Mouse (Mus musculus) ES-Bruce4 (cell line): ENCODE measurements around the gene Nphp4. TPM values are rescaled to one million over a fixed set of nuclear protein-coding genes. Genes with fewer than 3 reads are reported as not detected.

Experiments
- H3K27ac ChIP-seq: 2 replicates; pipeline ENCODE4 v1.5.1; 2012; ENCODE audit warnings: low read length, inconsistent platforms; ENCODE audit not compliant: insufficient read depth
- H3K27me3 ChIP-seq: 2 replicates; pipeline ENCODE4 v1.6.1; 2012; ENCODE audit warnings: mild to moderate bottlenecking, low read length, inconsistent platforms; ENCODE audit not compliant: control insufficient read depth, poor library complexity, insufficient read depth, severe bottlenecking
- H3K36me3 ChIP-seq: 2 replicates; pipeline ENCODE4 v1.6.1; 2012; ENCODE audit warnings: inconsistent platforms, mild to moderate bottlenecking, low read length, moderate library complexity; ENCODE audit not compliant: control insufficient read depth, poor library complexity, insufficient read depth, severe bottlenecking
- H3K4me1 ChIP-seq: one replicate; pipeline ENCODE4 v1.8.1; 2011; ENCODE audit warnings: low read length; ENCODE audit not compliant: control insufficient read depth, insufficient read depth
- H3K4me3 ChIP-seq: 2 replicates; pipeline ENCODE4 v1.5.1; 2011; ENCODE audit warnings: low read depth, mild to moderate bottlenecking, low read length
- H3K9ac ChIP-seq: 2 replicates; pipeline ENCODE4 v1.6.1; 2012; ENCODE audit warnings: low read depth, mild to moderate bottlenecking, inconsistent platforms; ENCODE audit not compliant: poor library complexity, severe bottlenecking
- H3K9me3 ChIP-seq: replicated peaks from 2 replicates; pipeline ENCODE4 v1.6.1; 2012; ENCODE audit warnings: mild to moderate bottlenecking, low read length, inconsistent platforms; ENCODE audit not compliant: control insufficient read depth, poor library complexity, insufficient read depth, severe bottlenecking
- CTCF ChIP-seq: IDR thresholded peaks from one replicate; pipeline ENCODE4 v1.8.1; 2011; ENCODE audit warnings: low read depth, low read length
- EP300 ChIP-seq: IDR thresholded peaks from 2 replicates; pipeline ENCODE4 v1.6.1; 2011; ENCODE audit warnings: low read depth, low read length; ENCODE audit not compliant: insufficient read depth
- POLR2A ChIP-seq: IDR thresholded peaks from one replicate; pipeline ENCODE4 v1.8.1; 2011; ENCODE audit warnings: low read length; ENCODE audit not compliant: insufficient read depth
- polyA plus RNA-seq: library from polyadenylated mRNA; stranded (reverse); fragments of >200 nt; gene quantifications from 2 replicates; pipeline ENCODE4 v1.2.4, GENCODE M21; 2011; ENCODE audit warnings: low read depth; ENCODE audit not compliant: missing spikeins, insufficient read depth, insufficient read length

Nphp4 gene
- polyA plus RNA-seq, 1 experiment, result 4.8 TPM

DNA sequence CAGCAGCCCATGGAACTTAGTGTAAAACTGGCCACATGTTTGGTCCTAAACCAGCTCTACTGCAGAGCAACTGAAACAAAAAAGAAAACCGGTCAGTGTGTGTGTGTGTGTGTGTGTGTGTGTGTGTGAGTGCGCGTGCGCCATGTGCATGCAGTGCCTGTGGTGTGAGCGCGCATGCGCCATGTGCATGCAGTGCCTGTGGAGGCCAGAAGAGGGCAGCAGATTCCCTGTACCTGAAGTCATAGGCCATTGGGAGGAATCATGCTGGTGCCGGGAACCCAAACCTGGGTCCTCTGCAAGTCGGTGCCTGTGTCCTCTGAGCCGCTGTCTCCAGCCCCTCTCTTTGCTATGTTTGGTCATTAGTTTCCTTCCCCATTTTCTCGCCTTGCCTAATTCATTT is 65.9 kb downstream of the Nphp4 start:
- no peak overlapping the region for H3K4me3 ChIP-seq
- H3K27me3 ChIP-seq, result no peaks in the 10 kb centered on the region
- TF ChIP-seq POLR2A, result no peak
- TF ChIP-seq CTCF, result peak; percentile 91
- no peak overlapping the region for H3K9ac ChIP-seq
- H3K9me3 ChIP-seq, result no peaks in the 10 kb centered on the region
- no peak overlapping the region for H3K27ac ChIP-seq
- H3K4me1 ChIP-seq, result no peaks in the 10 kb centered on the region
- H3K36me3 ChIP-seq, result no peaks in the 10 kb centered on the region

DNA sequence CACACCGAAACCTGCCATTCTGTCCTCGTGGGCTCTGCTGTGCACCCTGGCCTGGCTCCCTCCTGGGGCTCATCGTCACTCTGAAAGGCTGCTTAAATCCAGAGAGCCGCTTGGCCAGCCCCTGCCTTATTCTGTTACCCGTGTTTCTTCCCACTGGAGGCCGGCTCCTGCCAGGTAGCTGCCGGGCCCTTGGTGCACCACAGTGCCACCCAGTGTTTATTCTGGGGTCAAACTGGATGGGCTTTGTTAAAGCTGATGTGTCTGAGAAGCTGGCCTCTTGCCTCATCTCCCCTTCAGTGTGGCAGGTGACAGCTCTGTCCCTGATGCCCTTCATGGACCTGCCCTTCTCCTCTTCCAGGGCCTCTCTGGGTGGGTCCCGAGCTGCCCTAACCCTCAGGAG is 70.0 kb downstream of the Nphp4 start:
- TF ChIP-seq CTCF (peak; percentile 52), POLR2A (no peak)
- Histone ChIP-seq H3K36me3 (no peaks in the 10 kb centered on the region), H3K9ac (no peak overlapping the region)

DNA sequence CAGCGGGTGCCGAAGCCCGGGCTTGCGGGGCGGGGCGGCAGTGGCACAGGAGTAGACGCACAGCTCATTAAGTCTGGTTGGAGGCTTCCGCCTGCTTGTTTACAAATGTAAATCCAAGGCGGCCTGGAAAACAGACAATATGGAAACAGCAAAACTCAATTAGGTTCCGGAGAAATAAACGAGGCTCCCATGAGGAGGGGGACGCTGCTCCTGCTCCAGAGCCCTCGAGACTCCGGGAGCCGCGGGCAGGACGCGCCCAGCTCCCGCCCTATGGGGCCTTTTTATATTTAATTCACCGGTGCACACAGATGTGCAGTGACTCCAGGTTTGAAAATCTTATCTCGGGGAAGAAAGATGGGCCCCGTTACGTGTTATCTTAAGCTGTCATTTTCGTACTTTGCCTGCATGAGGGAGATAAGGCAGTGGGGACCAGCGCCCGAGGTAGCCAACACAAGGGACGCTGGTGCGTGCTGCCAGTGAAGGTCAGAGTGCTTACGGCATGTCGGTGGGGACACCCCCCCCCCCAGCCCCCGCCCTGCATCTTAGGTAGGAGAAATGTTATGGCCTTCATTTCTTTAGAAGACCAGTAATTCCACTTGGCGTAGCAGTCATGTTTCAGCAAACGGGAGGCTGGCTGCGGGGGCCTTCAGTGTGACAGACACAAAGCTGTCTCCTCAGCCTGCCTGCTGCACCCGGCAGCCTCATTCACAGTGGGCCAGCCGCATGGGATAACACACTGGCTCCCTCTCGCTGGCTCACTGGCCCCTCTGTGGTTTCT is 71.6 kb downstream of the Nphp4 start:
- H3K27ac ChIP-seq, result no peak overlapping the region
- H3K36me3 ChIP-seq, result no peaks in the 10 kb centered on the region
- TF ChIP-seq CTCF, result no peak
- TF ChIP-seq EP300, result no peak
- TF ChIP-seq POLR2A, result no peak
- H3K9me3 ChIP-seq, result no peaks in the 10 kb centered on the region
- H3K9ac ChIP-seq, result no peak overlapping the region
- H3K4me3 ChIP-seq, result no peak overlapping the region
- no peaks in the 10 kb centered on the region for H3K4me1 ChIP-seq
- no peaks in the 10 kb centered on the region for H3K27me3 ChIP-seq

More for the DNA sequence above, 70.0 kb downstream of the Nphp4 start:
- Histone ChIP-seq H3K4me3 (no peak overlapping the region), H3K27ac (no peak overlapping the region), H3K27me3 (no peaks in the 10 kb centered on the region), H3K4me1 (no peaks in the 10 kb centered on the region), H3K9me3 (no peaks in the 10 kb centered on the region)

DNA sequence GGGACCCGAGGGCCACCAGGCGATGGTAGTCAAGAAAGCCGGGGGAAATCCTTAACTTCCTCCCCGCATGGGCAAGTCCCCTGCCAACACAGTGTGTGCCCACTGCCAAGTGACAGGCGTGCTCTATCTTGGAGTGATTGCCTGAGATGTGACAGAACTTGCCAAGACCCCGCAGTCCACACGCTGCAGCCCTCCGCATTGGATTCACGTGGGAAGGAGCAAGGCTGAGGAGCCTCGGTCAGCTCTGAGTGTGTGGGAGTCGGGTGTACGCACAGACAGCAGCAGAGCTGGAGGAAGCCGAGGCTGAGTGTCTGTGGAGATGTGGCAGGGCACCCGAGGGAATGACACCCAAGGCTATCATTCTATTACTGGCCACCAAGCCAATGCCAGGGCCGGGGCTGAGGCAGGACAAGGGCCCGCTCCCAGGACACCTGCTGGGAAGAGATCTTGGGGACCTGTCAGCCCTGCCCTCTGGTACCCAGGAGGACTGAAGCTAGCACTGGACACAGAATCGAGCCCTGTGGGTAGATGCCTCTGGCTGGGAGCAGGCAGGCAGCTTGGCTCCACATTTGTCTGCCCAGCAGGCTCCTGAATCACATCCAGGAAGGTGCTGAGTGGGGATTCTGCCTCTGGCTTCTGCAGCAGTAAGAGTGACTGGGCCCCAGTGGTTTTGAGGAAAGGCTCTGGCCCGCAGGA is 73.1 kb downstream of the Nphp4 start:
- Histone ChIP-seq H3K27me3 (no peaks in the 10 kb centered on the region), H3K9me3 (no peaks in the 10 kb centered on the region), H3K9ac (no peak overlapping the region), H3K4me3 (no peak overlapping the region), H3K27ac (no peak overlapping the region), H3K4me1 (no peaks in the 10 kb centered on the region), H3K36me3 (no peaks in the 10 kb centered on the region)
- TF ChIP-seq EP300, result no peak

DNA sequence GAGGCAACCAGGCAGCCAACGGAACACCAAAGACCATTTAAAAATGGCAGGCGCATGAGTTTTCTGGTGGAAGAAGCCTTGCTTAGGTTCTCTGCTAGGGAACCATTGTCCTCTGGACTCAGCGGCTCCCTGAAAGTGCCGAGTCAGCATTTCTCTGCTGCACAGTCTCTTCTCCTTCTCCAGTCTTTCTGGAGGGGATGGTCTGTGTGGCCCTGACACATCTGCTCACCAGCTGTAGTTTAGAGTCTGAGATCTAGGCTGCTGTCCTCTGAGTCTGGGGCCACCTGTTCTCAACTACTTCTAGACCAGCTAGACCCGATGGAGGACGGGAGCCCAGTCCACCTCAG is 73.7 kb downstream of the Nphp4 start:
- no peak overlapping the region for H3K27ac ChIP-seq

DNA sequence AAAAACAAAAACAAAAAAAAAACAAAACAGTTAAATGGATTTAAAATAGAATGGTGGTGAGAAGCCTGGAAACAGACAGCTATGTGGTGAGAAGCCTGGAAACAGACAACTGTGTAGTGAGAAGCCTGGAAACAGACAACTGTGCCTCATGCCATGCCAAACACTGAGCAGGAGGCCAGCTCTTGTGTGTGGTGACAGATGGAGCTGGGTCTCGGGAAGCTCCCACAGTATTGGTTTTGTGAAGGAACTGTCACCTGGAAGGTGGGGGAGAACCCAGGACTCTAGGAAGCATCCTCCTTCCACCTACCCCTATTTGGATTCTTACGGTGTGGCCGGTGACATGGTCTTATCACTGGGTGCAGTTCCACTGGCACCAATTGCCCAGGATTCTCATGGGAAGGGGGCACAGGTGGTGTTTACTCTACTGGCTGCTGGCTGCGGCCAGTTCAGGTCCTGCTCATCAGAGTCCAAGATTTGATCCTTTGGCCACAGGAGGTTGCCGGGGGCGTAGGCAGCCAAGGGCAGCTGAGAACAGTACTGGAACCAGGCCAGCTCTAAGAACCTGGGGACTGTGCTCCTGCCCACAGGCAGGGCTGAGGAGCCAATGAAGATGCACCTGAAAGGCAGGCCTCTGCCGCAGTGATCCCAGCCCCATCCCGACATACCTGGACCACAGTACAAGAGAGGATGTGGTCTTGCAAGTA is 77.2 kb downstream of the Nphp4 start:
- TF ChIP-seq POLR2A (no peak), CTCF (no peak), EP300 (no peak)
- Histone ChIP-seq H3K36me3 (no peaks in the 10 kb centered on the region), H3K27ac (no peak overlapping the region), H3K9me3 (no peaks in the 10 kb centered on the region), H3K4me1 (no peaks in the 10 kb centered on the region), H3K9ac (no peak overlapping the region), H3K4me3 (peak overlapping the region; percentile 69; the same call in 1 of the 2 replicates), H3K27me3 (no peaks in the 10 kb centered on the region)

More for the DNA sequence above, 73.7 kb downstream of the Nphp4 start:
- no peak overlapping the region for H3K9ac ChIP-seq
- no peaks in the 10 kb centered on the region for H3K27me3 ChIP-seq
- H3K4me3 ChIP-seq, result no peak overlapping the region
- H3K4me1 ChIP-seq, result no peaks in the 10 kb centered on the region
- H3K9me3 ChIP-seq, result no peaks in the 10 kb centered on the region
- no peaks in the 10 kb centered on the region for H3K36me3 ChIP-seq
- TF ChIP-seq EP300 (no peak), CTCF (no peak)
